Mouse (Mus musculus): ENCODE data around the gene Cops4. TPM values are rescaled to one million over a fixed set of nuclear protein-coding genes. Genes with fewer than 3 reads are reported as not detected.

Gene Cops4
- polyA plus RNA-seq, 1 experiment = 14.4 TPM

DNA sequence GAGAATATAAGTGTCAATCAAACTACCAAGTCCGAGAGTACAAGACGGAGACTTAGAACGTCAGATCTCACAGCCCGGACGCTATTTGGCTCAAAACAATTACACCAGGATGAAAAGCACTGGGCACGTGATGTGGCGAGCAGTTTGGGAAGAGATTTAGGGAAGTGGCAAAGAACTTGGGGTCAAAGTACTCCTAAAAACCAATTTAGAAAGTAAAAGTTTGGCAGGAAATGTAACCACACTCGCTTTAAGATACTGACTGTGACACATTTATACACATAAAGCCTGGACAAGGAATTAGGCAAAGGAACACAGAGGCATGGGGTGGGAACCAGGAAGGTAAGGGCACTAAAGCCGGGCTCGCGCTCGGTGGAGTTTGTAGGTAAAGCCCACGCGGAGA is 38.9 kb downstream of the Cops4 start:
- Histone ChIP-seq H3K9me3 (no peaks in the 10 kb centered on the region), H3K27me3 (replicated peaks) (peaks cover 3% of the 10 kb centered on the region), H3K36me3 (replicated peaks; ENCODE audit: low read length) (peaks cover 2% of the 10 kb centered on the region), H3K4me1 (peaks cover 14% of the 10 kb centered on the region), H3K4me3 (replicated peaks) (no peak overlapping the region)
- TF ChIP-seq FLI1 (IDR thresholded peaks at IDR 0.05; ENCODE audit: low read length) (no peak), GATA1 (IDR thresholded peaks at IDR 0.05; ENCODE audit: borderline replicate concordance, low read length) (no peak)

DNA sequence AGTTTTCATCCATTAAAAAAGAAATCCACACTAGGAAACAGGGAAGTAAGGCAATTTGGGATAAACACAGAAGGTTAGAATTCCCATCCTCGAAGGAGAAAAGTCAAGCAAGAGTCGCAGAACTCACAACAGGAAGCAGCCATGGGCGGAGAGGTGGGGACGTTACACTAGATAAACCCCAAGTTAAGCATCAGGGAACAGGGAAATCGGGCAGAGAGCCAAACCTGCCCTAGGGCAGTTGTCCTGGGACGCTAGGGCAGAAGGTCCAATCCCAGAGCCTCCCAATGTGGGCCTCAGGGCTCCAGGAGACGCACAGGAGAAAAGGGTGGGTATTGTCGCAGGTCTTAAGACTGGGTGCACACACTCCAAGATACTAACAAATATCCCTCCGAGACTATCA is 39.4 kb downstream of the Cops4 start:
- no peak overlapping the region for H3K4me3 ChIP-seq (replicated peaks)
- H3K9me3 ChIP-seq = no peaks in the 10 kb centered on the region

DNA sequence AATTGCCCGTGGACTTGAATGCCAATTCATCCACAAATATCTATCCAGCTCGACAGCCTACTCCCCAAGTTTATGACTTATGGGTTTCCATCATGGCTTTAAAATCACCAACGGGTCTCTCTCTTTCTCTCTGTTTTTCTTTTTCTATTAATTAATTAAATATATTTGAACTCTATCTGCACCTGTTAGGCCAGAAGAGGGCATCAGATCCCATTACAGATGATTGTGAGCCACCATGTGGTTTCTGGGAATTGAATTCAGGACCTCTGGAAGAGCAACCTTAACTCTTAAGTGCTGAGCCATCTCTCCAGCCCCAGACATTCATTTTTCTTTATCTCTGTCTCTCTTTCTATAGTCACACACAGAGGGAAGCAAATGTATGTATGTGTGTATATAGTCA is 40.7 kb downstream of the Cops4 start:
- TF ChIP-seq FLI1 (IDR thresholded peaks at IDR 0.05; ENCODE audit: low read length) (no peak), GATA1 (IDR thresholded peaks at IDR 0.05; ENCODE audit: borderline replicate concordance, low read length) (no peak)
- H3K4me1 ChIP-seq = peaks cover 14% of the 10 kb centered on the region
- no peaks in the 10 kb centered on the region for H3K27me3 ChIP-seq (replicated peaks)
- H3K4me3 ChIP-seq (replicated peaks) = no peak overlapping the region
- H3K9me3 ChIP-seq = no peaks in the 10 kb centered on the region
- H3K36me3 ChIP-seq (replicated peaks; ENCODE audit: low read length) = peaks cover 2% of the 10 kb centered on the region

More for the DNA sequence above, 39.4 kb downstream of the Cops4 start:
- Histone ChIP-seq H3K27me3 (replicated peaks) (peaks cover 3% of the 10 kb centered on the region), H3K36me3 (replicated peaks; ENCODE audit: low read length) (peaks cover 2% of the 10 kb centered on the region), H3K4me1 (peaks cover 16% of the 10 kb centered on the region)
- TF ChIP-seq GATA1 (IDR thresholded peaks at IDR 0.05; ENCODE audit: borderline replicate concordance, low read length) = no peak
- no peak for TF ChIP-seq FLI1 (IDR thresholded peaks at IDR 0.05; ENCODE audit: low read length)

DNA sequence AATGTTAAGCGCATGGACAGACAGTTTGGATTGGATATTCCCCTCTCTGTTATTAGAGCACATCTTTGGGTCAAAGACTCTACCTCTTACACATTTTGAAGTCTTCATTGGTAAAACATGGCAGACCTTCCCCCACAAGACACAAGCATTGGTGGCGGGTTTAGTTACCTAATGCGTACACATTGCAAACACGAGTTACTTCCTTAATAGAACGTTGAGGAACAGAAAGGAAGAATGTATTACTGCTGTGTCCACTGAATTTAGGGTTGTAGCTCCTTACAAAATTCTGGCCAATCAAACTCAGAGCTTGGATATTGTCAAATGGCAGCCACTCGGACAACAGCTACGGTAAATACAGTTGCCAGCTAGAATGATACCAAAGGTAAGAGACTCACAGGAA is 41.2 kb downstream of the Cops4 start:
- no peak for TF ChIP-seq FLI1 (IDR thresholded peaks at IDR 0.05; ENCODE audit: low read length)
- TF ChIP-seq GATA1 (IDR thresholded peaks at IDR 0.05; ENCODE audit: borderline replicate concordance, low read length) = no peak
- Histone ChIP-seq H3K4me3 (replicated peaks) (no peak overlapping the region), H3K36me3 (replicated peaks; ENCODE audit: low read length) (peaks cover 2% of the 10 kb centered on the region), H3K9me3 (no peaks in the 10 kb centered on the region), H3K4me1 (peaks cover 14% of the 10 kb centered on the region), H3K27me3 (replicated peaks) (no peaks in the 10 kb centered on the region)

DNA sequence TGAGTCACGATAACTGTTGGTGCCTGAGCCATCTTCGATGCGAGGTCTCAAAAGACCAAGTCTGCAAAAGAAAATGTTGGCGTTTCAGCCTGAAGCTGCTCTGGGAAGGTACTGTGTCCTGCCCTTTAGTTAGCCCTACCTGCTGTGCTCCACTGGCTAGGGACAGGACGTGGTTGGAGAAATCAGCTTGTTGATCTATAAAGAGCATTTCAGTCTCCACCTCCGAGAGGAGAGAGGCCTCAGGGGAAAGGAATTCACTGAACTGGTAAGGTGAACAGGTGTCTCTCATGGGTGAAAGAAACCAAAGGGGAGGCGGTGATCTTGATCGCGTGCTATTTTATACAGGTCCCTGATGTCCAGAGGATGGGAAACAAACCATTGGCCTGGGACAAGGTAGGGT is 44.6 kb downstream of the Cops4 start:
- H3K4me3 ChIP-seq (replicated peaks) = no peak overlapping the region
- no peaks in the 10 kb centered on the region for H3K27me3 ChIP-seq (replicated peaks)
- H3K36me3 ChIP-seq (replicated peaks; ENCODE audit: low read length) = no peaks in the 10 kb centered on the region
- H3K4me1 ChIP-seq = peaks cover 17% of the 10 kb centered on the region
- TF ChIP-seq GATA1 (IDR thresholded peaks at IDR 0.05; ENCODE audit: borderline replicate concordance, low read length) = no peak
- no peak for TF ChIP-seq FLI1 (IDR thresholded peaks at IDR 0.05; ENCODE audit: low read length)
- no peaks in the 10 kb centered on the region for H3K9me3 ChIP-seq

DNA sequence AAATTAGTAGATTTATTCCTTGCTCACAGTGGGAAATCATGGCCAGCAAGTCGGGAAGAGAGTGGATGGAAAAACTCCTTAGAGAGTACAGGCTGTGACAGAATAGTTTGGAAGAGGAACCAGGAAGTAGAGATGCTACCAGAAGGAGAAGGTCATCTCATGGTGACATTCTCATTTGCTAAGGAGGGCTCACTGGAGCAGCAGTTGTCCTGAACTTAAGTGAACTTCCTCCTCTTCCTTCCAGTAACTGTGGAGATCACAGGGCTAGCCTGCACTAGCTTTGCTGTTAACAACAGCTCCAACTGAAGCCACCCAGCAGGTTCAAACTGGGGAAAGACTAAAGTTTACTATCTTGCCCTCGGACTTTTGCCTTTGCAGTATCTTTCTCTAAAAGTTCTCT is 48.7 kb downstream of the Cops4 start:
- peaks cover 39% of the 10 kb centered on the region for H3K4me1 ChIP-seq
- TF ChIP-seq GATA1 (IDR thresholded peaks at IDR 0.05; ENCODE audit: borderline replicate concordance, low read length) = no peak
- no peak for TF ChIP-seq FLI1 (IDR thresholded peaks at IDR 0.05; ENCODE audit: low read length)
- no peaks in the 10 kb centered on the region for H3K27me3 ChIP-seq (replicated peaks)
- H3K9me3 ChIP-seq = no peaks in the 10 kb centered on the region
- no peak overlapping the region for H3K4me3 ChIP-seq (replicated peaks)
- H3K36me3 ChIP-seq (replicated peaks; ENCODE audit: low read length) = no peaks in the 10 kb centered on the region

DNA sequence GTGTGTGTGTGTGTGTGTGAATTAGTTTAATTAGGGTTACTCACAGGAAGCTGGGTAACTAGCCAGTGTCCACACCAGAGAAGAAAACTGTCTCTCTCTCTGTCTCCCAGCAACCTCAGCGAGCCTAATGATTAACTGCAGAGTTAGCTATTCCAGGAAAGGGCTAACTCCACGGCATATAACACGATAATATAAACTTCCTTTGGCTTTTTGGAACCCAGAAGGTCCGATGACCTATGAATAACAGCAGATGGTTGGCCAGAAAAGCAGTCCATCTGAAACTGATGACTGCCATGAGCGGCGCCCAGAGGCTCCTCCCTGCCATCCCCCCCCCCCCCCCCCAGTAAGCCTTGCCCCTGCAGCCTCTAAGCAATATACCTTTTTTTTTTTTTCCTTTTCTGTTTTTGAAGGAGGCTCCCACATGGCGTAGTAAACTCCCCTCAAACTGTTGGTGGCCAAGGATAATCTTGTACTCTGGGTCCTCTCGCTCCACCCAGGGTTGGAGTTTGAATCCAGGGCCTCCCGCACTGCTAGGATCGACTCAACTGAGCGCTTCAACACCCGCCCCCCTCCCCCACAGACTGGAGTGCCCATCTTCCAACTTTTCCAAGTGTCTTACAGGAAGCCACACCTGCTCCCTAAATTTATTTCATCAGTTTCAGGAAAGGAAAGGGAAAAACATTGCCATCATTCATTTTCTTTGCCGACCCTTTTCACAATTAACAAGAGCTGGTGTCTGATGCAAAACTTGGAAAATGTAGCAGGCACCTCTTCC is 49.3 kb downstream of the Cops4 start:
- Histone ChIP-seq H3K4me1 (peaks cover 38% of the 10 kb centered on the region), H3K27me3 (replicated peaks) (no peaks in the 10 kb centered on the region), H3K4me3 (replicated peaks) (no peak overlapping the region), H3K36me3 (replicated peaks; ENCODE audit: low read length) (no peaks in the 10 kb centered on the region), H3K9me3 (no peaks in the 10 kb centered on the region)
- TF ChIP-seq GATA1 (IDR thresholded peaks at IDR 0.05; ENCODE audit: borderline replicate concordance, low read length) (no peak), FLI1 (IDR thresholded peaks at IDR 0.05; ENCODE audit: low read length) (no peak)

DNA sequence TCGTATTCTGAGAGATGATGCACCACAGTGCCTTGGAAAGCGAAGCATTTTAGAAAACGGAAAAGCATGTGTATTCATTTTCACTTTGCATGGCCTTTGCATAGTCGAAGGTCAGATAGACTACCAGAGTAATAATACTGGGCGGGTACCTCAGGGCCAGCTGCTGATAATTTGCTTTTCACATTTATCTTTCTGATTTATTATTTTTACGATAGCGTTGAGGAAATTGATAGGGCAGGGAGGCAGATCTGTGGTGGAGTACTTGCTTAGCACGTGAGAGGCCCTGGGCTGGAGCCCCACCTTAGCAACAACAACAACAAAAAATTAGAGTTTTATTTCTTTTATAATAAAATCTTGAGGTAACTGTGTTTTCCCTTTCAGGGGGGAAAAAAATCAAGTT is 50.1 kb downstream of the Cops4 start:
- Histone ChIP-seq H3K27me3 (replicated peaks) (no peaks in the 10 kb centered on the region), H3K9me3 (no peaks in the 10 kb centered on the region), H3K4me3 (replicated peaks) (no peak overlapping the region), H3K4me1 (peaks cover 34% of the 10 kb centered on the region), H3K36me3 (replicated peaks; ENCODE audit: low read length) (no peaks in the 10 kb centered on the region)
- no peak for TF ChIP-seq GATA1 (IDR thresholded peaks at IDR 0.05; ENCODE audit: borderline replicate concordance, low read length)
- TF ChIP-seq FLI1 (IDR thresholded peaks at IDR 0.05; ENCODE audit: low read length) = no peak

DNA sequence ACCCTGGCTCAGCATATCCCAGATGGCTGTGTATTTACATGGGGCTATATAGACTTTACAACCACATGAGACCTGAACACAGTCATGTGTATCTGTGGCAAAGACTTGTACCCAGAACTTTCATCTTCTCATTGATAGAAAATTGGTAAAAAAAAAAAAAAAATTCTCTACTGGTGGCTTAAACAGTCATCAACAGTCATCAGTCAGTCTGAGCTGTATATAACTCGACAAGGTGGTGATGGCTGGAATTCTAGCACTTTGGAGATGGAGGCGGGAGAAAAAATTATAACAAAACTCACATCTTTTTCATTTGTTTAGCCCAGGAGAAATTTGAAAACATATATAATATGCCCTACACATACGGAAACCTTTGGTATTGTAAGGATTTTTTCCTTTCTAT is 50.7 kb downstream of the Cops4 start:
- Histone ChIP-seq H3K27me3 (replicated peaks) (no peaks in the 10 kb centered on the region), H3K4me3 (replicated peaks) (no peak overlapping the region), H3K9me3 (no peaks in the 10 kb centered on the region), H3K4me1 (peaks cover 39% of the 10 kb centered on the region), H3K36me3 (replicated peaks; ENCODE audit: low read length) (no peaks in the 10 kb centered on the region)
- no peak for TF ChIP-seq GATA1 (IDR thresholded peaks at IDR 0.05; ENCODE audit: borderline replicate concordance, low read length)
- TF ChIP-seq FLI1 (IDR thresholded peaks at IDR 0.05; ENCODE audit: low read length) = no peak

DNA sequence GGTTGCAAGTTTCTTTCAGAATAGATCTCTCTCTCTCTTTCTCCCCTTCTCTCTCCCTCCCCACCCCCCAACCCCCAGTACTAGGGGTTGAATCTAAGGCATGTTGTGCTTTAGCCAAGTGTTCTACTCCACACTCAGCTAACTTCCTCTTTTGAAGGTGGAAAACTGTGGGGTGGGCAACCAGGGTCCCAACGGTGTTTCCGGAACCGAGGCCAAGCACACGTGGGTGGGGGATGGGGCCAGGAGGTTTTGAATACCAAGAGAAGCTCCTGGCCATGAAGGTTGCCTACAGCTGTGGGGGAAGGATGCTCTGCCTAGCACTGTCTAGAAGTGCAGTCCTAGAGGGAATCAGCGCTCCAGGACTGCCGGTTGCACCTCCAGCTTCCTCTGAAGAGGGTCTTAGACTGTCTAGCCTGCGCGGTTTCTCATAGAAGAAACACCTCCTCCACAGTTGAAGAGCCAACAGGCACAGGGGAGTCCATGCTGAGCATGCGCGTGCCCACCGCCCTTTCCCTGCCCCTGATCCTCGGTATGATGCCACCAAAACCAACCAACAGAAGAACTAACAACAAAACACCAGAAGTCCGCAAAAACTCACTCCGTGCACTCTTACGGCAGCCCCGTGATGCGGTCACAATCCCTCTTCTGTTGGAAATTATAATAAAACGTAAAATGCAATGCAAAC is 51.3 kb downstream of the Cops4 start:
- peak overlapping the region; percentile 62 for H3K4me3 ChIP-seq (replicated peaks)

More for the DNA sequence above, 51.3 kb downstream of the Cops4 start:
- no peak for TF ChIP-seq FLI1 (IDR thresholded peaks at IDR 0.05; ENCODE audit: low read length)
- no peak for TF ChIP-seq GATA1 (IDR thresholded peaks at IDR 0.05; ENCODE audit: borderline replicate concordance, low read length)
- Histone ChIP-seq H3K9me3 (no peaks in the 10 kb centered on the region), H3K27me3 (replicated peaks) (no peaks in the 10 kb centered on the region), H3K4me1 (peaks cover 39% of the 10 kb centered on the region), H3K36me3 (replicated peaks; ENCODE audit: low read length) (no peaks in the 10 kb centered on the region)

Measured in megakaryocyte, embryonic 14.5 days (primary cell).